Mouse (Mus musculus) cerebellum, postnatal 25 days (tissue): ENCODE measurements at regions not wholly inside any gene's neighbourhood (a gene's known extent, or its start where the extent isn't known, plus 50 kb on each side); places are given as distances from the start of the nearest gene placed in this dataset.
"Not testable (repeated sequence)": the region's sequence is repeated elsewhere in the genome, so short reads cannot be mapped to it uniquely, and the experiment has no call there.

Experiments used
- DNase-seq, 2 experiments: peaks; one replicate each; pipeline ENCODE4 v3.0.0; 2021; ENCODE audit warnings: mixed read lengths in 2 of 2

DNA sequence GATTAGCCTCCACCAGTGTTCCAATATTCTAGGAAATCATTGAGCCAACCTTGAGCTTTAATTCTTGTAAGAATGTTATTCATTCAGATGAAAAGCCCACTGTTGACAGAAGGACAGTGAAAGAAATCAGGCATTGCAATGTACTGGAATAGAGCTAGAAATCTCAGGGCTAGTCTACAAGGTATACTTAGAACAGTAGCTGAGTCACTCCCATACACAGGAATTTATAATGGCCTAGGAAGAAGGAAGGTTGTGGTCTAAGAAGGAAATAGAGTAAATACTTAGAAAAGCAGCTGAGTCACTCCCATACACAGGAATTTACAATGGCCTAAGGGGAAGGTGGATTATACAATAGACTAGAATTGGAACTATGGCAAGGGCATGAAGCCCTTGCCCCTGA, 174.6 kb downstream of the Fam181b start:
- not testable (repeated sequence) for DNase-seq

DNA sequence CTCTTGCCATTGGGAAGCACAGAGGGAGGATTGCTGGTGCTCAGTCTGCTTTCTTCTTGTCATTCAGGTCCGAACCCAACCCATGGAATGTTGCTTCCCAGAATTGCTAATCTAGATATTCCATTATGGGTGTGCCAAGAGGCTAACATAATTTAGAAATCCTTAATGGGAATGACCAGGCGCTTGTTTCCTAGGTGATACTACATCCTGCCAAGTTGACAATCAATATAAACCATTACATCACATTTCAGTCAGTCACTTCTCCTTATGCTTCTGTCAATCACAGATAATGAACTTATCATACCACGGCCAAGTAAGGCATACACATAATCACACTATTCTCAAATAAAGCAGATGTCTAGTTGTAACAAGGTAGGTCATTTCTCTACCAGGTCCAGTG, 206.1 kb downstream of the Fam181b start:
- no peak for DNase-seq

DNA sequence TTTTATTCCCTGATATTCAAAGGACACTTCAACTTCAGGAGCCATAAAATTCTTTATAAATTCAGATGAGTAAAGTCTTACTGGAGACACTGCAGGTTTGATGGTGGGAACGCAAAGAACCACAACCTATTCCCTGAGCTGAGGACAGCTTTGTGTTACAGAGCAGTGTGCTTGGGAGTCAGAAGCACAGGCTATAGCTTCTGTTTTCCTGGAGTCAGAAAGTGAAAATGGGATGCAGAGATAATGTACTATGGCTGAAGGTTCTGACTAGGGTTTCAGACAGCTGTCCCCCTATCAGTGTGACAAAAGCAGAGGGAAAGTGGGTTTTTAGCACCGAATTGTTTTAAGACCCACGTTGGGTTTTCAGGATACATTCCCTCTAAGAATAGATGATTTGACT, 211.8 kb downstream of the Fam181b start:
- DNase-seq = no peak

DNA sequence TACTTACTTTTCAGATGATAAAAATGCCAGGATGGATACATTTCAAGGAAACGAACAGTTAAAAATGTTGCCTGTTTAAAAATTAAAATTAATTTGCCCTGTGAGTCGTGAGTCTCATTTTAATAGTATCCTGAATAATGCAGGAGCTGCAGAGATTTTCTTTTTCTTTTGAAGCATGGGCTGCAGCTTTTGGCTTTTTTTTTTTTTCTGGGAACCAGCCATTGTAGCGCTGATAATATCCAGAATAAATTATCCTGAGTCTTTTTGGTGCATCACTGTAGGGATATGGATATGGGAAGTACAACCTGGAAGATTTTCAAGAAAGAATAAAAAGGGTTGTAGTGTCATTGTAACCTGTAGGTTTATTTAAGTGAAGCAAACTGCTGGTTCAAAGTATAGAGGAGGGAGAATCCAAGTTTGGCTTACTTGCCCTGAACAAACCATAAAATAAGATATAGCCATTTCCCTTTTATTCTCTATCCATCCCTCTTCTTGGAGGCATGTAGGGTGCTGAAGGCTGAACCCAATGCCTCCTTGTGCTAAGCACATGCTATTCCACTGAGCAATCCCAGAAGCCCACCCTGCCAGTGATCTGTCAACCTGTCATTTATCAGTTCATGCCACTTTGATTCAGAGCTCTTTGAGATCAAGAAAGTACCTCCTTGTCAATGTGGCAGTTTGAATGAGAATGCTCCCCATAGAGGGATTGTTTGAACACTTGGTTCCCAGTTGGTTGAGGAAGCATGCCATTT, 212.5 kb downstream of the Fam181b start:
- no peak for DNase-seq

DNA sequence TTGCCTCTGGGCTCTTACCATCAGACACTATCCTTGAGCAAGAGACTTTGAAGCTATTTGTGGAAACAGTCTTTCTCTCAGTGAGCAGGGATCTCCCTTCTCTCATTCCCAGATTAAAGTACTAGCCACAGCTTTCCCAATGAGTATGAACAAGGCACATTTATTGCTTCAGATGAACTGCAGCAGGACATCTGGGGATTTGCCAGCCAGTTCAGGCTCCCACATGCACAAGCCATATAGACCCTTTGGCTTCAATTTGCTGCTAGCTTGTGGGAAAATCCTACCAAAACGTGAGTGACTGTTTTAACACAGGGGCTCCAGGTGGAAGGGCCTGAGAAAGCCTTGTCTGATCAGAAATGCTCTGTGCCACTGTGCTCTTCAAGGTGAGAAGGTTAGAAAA, 233.1 kb downstream of the Fam181b start:
- DNase-seq = peak in 1 of 2 experiments; percentile 7

DNA sequence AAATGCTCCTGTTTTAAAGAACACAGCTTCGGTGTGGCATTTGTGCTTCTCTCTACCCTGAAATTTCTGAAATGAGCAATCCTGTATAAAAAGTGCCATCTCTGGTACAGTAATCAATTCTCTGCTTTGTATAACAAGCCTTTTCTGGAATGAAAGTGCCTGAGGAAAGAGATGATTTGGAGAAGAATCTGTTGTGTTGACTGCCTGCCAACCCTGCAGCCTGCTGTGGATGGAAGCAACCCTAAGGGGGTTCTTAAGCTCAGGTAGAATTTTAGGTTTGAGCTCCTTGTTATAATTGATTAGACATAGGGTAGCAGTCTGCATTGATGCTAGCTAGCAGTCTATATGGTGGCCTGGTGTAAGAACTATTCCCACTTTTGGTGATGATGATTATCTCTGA, 251.7 kb downstream of the Fam181b start:
- DNase-seq = peak in 1 of 2 experiments; percentile 23

DNA sequence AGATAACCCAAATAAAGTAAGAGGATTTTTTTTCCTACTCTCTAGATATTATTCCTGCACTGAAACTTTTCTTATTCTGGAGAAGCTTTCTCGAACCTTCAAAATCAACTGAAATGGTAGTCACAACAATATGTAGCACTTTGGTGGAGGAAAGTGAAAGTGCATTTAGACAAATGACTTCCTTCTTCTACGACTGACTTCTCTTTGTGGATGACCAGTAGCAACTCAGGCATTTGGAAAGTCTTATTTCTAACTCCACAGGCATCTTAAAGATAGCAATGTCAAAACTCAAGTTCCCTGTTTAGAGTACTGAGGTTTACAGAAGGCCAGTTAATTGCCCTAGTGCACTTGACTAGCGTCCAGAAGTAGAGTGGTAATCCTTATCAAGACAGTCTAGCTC, 252.5 kb downstream of the Fam181b start:
- no peak for DNase-seq

DNA sequence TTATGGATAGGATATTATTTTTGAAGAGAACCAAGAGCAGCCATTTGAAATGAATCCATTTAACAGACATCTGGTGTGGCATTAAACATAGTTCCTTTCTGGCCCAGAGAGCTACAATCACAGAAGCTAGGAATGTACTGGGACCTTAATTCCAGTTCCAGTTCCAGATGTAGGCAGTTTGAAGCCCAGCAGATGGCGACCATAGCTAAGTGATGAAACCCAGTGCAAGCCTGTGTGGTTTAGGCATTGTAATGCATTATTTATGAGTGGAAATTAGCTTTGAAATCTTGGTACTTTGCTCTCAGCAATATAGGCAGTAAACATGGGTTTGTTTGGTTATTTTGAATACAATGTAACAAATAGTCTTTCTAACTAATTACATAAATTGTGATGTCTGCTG, 256.8 kb downstream of the Fam181b start:
- DNase-seq = peak in 1 of 2 experiments; percentile 9
